8 mouse cellular contexts compared by ENCODE assay signal in the genomic region with DNA sequence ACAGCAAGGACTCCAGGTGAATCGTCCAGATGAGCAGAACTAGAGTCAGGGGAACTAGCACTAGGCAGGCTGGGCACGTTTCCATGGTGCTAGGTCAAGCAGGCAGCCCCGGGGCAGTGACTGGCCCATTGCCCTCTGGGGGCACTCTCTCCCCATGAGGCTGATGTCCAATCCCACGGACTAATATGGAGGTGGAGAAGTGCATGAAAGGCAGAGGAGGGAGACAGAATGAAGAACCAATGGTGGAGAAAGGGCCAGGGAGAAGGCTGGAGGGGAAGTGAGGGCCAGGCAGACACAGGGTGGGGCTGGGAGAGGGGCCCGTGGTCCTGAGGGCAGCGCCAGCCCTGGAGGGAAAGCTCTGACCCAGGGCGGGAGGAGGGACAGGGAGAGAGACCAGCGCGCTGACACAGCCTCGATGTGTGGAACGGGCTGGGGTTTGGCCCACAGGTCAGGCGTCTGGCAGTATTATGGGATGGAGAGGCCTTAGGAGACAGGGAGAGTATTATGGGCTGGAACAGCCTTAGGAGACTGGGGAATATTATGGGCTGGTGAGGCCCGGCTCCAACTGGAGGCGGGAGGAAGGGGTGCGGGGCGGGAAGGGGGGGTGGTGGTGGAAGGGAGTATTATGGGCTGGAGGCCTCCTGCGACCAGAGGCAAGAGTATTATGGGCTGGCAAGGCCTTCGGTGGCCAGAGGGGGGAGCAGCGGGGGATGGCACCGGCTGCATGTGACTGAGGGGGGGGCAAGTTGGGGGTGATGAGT. TPM values are rescaled to one million over a fixed set of nuclear protein-coding genes. Genes with fewer than 3 reads are reported as not detected.
DNase-seq lines count a peak whose midpoint lies in the region; ATAC-seq and TF ChIP-seq lines count a peak whose summit lies in the region.

No protein-coding gene starts in this region.

- peak; percentile 85 for ATAC-seq in hindbrain, embryonic 13.5 days (ENCODE audit: low FRiP score)
- no peak for ATAC-seq in inflammation-experienced regulatory T-cells, adult 6 months

- H3K9me3 ChIP-seq in hindbrain, embryonic 13.5 days: no peaks in the 10 kb centered on the region

- peak overlapping the region; percentile 35; the same call in 1 of the 2 replicates for H3K9ac ChIP-seq in hindbrain, embryonic 13.5 days

- intact Hi-C loops in left cerebral cortex, adult 2 months (cut with DNase I): loop anchor here (5.0 kb wide), 2 partner anchors 156 to 171 kb away; a partner anchor contains a TSS

- peak overlapping the region; percentile 97 for H3K27ac ChIP-seq in hindbrain, embryonic 13.5 days
- peak overlapping the region; percentile 96 for H3K27ac ChIP-seq in left cerebral cortex, adult 2 months

- H3K27me3 ChIP-seq in hindbrain, embryonic 13.5 days: no peaks in the 10 kb centered on the region

- DNase-seq in adrenal gland, adult 2 months: peak; percentile 88
- DNase-seq in cerebellum, postnatal 4 days (ENCODE audit: low spot score in 2 of 2): peak; percentile 67 to 81
- peak; percentile 71 for DNase-seq in gastrocnemius, adult 18-20 months (ENCODE audit: low spot score)
- DNase-seq in left cerebral cortex, adult 2 months (ENCODE audit: extremely low spot score in 1 of 2, low spot score in 2 of 2): peak; percentile 61 to 71
- DNase-seq in lung, postnatal 25 days (ENCODE audit: low spot score): peak; percentile 80
- DNase-seq in retina, postnatal 1 day: peak; percentile 97

- no peak overlapping the region for H3K4me3 ChIP-seq in hindbrain, embryonic 13.5 days
- H3K4me3 ChIP-seq in left cerebral cortex, adult 2 months: no peak overlapping the region

- peak overlapping the region; percentile 45; the same call in 1 of the 2 replicates for H3K4me2 ChIP-seq in hindbrain, embryonic 13.5 days

- WGBS in hindbrain, embryonic 13.5 days: under 1% methylated on average over 18 of the region's 20 CpGs

- TF ChIP-seq CTCF in left cerebral cortex, adult 2 months (IDR thresholded peaks at IDR 0.05): no peak; the same call in none of the 2 replicates

- no peaks in the 10 kb centered on the region for H3K36me3 ChIP-seq in hindbrain, embryonic 13.5 days

- peaks cover 33% of the 10 kb centered on the region for H3K4me1 ChIP-seq in hindbrain, embryonic 13.5 days (replicated peaks)

RNA-seq across cellular contexts. Expression of a gene that starts 7.0 kb away (rescaled TPM):
- total RNA-seq in adrenal gland, adult 2 months (2021): 100 to 1,000 TPM; 139 to 156 TPM
- polyA plus RNA-seq in adrenal gland, adult 2 months (2012; rRNA removed): 54.1 and 58.1 TPM in 2 replicates
- total RNA-seq in gastrocnemius, adult 18-20 months (2021): 10 to 100 TPM; 64.1 to 70.6 TPM
- 123 and 126 TPM in 2 replicates for polyA plus RNA-seq in hindbrain, embryonic 13.5 days (2015; fragmentation: Nextera tagmentation; extraction: Ambion mirVana)
- total RNA-seq in left cerebral cortex, adult 2 months (2021): 100 to 1,000 TPM; 166 to 171 TPM
- 10 to 100 TPM; 47.0 to 76.3 (median 61.6) TPM for polyA plus RNA-seq in inflammation-experienced regulatory T-cells, adult 6 months (2017; shearing (Covaris generic))

RNA-seq across cellular contexts. Expression of a gene that starts 21.0 kb away (rescaled TPM):
- under 1 TPM; 0.61 to 0.83 TPM for total RNA-seq in adrenal gland, adult 2 months (2021)
- 3.1 and 4.3 TPM in 2 replicates for polyA plus RNA-seq in adrenal gland, adult 2 months (2012; rRNA removed)
- total RNA-seq in gastrocnemius, adult 18-20 months (2021): not detected
- 0.55 and 0.65 TPM in 2 replicates for polyA plus RNA-seq in hindbrain, embryonic 13.5 days (2015; fragmentation: Nextera tagmentation; extraction: Ambion mirVana)
- total RNA-seq in left cerebral cortex, adult 2 months (2021): under 1 TPM; 0.50 to 0.68 TPM
- polyA plus RNA-seq in inflammation-experienced regulatory T-cells, adult 6 months (2017; shearing (Covaris generic)): 10 to 100 TPM; 10.4 to 19.3 (median 12.1) TPM

RNA-seq across cellular contexts. Expression of a gene that starts 39.3 kb away (rescaled TPM):
- total RNA-seq in adrenal gland, adult 2 months (2021): 10 to 100 TPM in 1 of 2 experiments, 1 to 10 TPM in 1; 4.4 to 12.2 TPM
- polyA plus RNA-seq in adrenal gland, adult 2 months (2012; rRNA removed): 14.0 and 15.9 TPM in 2 replicates
- 1 to 10 TPM; 2.0 to 2.4 TPM for total RNA-seq in gastrocnemius, adult 18-20 months (2021)
- polyA plus RNA-seq in hindbrain, embryonic 13.5 days (2015; fragmentation: Nextera tagmentation; extraction: Ambion mirVana): 17.5 and 19.7 TPM in 2 replicates
- total RNA-seq in left cerebral cortex, adult 2 months (2021): 10 to 100 TPM; 12.2 to 18.4 TPM
- polyA plus RNA-seq in inflammation-experienced regulatory T-cells, adult 6 months (2017; shearing (Covaris generic)): 10 to 100 TPM in 2 of 3 experiments, 1 to 10 TPM in 1; 5.6 to 23.2 (median 17.7) TPM

RNA-seq across cellular contexts. Expression of a gene that starts 43.0 kb away (rescaled TPM):
- 10 to 100 TPM; 40.9 to 51.7 TPM for total RNA-seq in adrenal gland, adult 2 months (2021)
- 8.0 and 12.0 TPM in 2 replicates for polyA plus RNA-seq in adrenal gland, adult 2 months (2012; rRNA removed)
- total RNA-seq in gastrocnemius, adult 18-20 months (2021): 10 to 100 TPM; 16.3 to 17.7 TPM
- 47.9 and 48.6 TPM in 2 replicates for polyA plus RNA-seq in hindbrain, embryonic 13.5 days (2015; fragmentation: Nextera tagmentation; extraction: Ambion mirVana)
- total RNA-seq in left cerebral cortex, adult 2 months (2021): 10 to 100 TPM; 28.1 to 32.1 TPM
- polyA plus RNA-seq in inflammation-experienced regulatory T-cells, adult 6 months (2017; shearing (Covaris generic)): 10 to 100 TPM; 32.7 to 50.7 (median 48.1) TPM

RNA-seq across cellular contexts. Expression of a gene that starts 49.2 kb away (rescaled TPM):
- total RNA-seq in adrenal gland, adult 2 months (2021): 10 to 100 TPM; 51.0 to 60.6 TPM
- polyA plus RNA-seq in adrenal gland, adult 2 months (2012; rRNA removed): 35.5 and 37.4 TPM in 2 replicates
- 10 to 100 TPM; 22.0 to 23.2 TPM for total RNA-seq in gastrocnemius, adult 18-20 months (2021)
- polyA plus RNA-seq in hindbrain, embryonic 13.5 days (2015; fragmentation: Nextera tagmentation; extraction: Ambion mirVana): 168 and 175 TPM in 2 replicates
- 10 to 100 TPM; 49.5 to 56.6 TPM for total RNA-seq in left cerebral cortex, adult 2 months (2021)
- polyA plus RNA-seq in inflammation-experienced regulatory T-cells, adult 6 months (2017; shearing (Covaris generic)): 10 to 100 TPM; 39.9 to 61.7 (median 46.2) TPM
